Mouse (Mus musculus) C3H10T1/2 (cell line): Measurements from ENCODE around the gene Ctsh. TPM values are rescaled to one million over a fixed set of nuclear protein-coding genes. Genes with fewer than 3 reads are reported as not detected.

Source experiments
- polyA plus RNA-seq, 2 experiments: library from polyadenylated mRNA; unstranded; fragments of >200 nt; fragmentation: generic; extraction: Trizol; gene quantifications; one replicate each; pipeline ENCODE4 v1.2.1; 2012; ENCODE audit warnings: missing spikeins in 2 of 2

Ctsh gene
- polyA plus RNA-seq, result 10 to 100 TPM; 21.3 to 22.3 TPM

GRCm38 (mm10) chr9:90053852-90054251 is at the start of gene Ctsh:
Gene Ctsh, plus strand, starts transcription at chr9:90054152.

GRCm38 (mm10) chr9:90114567-90115307 is 60.8 kb downstream of the Ctsh start, which contains the start of gene Morf4l1:
Gene Morf4l1, minus strand, starts transcription at chr9:90114774.

Other genes starting within 250 kb of the Ctsh start
- under 1 TPM in 1 of 2 experiments, not detected in 1; 0.05 TPM for gene Rasgrf1, start 144.2 kb upstream of the Ctsh start, polyA plus RNA-seq
- 100 to 1,000 TPM in 1 of 2 experiments, 10 to 100 TPM in 1; 21.4 to 173 TPM for gene Morf4l1, start 60.6 kb downstream of the Ctsh start, polyA plus RNA-seq
- 10 to 100 TPM in 1 of 2 experiments, 1 to 10 TPM in 1; 5.1 to 15.1 TPM for gene Adamts7, start 108.9 kb downstream of the Ctsh start, polyA plus RNA-seq
- gene Tbc1d2b, start 216.7 kb downstream of the Ctsh start, polyA plus RNA-seq, result 10 to 100 TPM in 1 of 2 experiments, 1 to 10 TPM in 1; 1.8 to 14.9 TPM